Mouse (Mus musculus) megakaryocyte, adult 5-6 weeks (primary cell): ENCODE results near the gene Mthfd2. TPM values are rescaled to one million over a fixed set of nuclear protein-coding genes. Genes with fewer than 3 reads are reported as not detected.
"Not testable (repeated sequence)": the region's sequence is repeated elsewhere in the genome, so short reads cannot be mapped to it uniquely, and the experiment has no call there.

ENCODE experiments used
- ATAC-seq: 2 replicates; pipeline ENCODE4 v1.8.0; 2016; ENCODE audit warnings: mild to moderate bottlenecking, inconsistent platforms; ENCODE audit not compliant: poor library complexity, severe bottlenecking
- total RNA-seq, 2 experiments: library from RNA; stranded (forward) in 1 of 2; stranded (reverse) in 1 of 2; fragments of 153-499, 151-499 nt in 1 of 2; fragments of 221-1000, 200-1000 nt in 1 of 2; gene quantifications; 2 replicates each; pipeline versions ENCODE4 v1.2.3 to v1.2.4; 2015 to 2017

Mthfd2 gene
- total RNA-seq (2015) (33.8 and 35.7 TPM in 2 replicates), total RNA-seq (2017) (37.8 and 39.7 TPM in 2 replicates)

DNA sequence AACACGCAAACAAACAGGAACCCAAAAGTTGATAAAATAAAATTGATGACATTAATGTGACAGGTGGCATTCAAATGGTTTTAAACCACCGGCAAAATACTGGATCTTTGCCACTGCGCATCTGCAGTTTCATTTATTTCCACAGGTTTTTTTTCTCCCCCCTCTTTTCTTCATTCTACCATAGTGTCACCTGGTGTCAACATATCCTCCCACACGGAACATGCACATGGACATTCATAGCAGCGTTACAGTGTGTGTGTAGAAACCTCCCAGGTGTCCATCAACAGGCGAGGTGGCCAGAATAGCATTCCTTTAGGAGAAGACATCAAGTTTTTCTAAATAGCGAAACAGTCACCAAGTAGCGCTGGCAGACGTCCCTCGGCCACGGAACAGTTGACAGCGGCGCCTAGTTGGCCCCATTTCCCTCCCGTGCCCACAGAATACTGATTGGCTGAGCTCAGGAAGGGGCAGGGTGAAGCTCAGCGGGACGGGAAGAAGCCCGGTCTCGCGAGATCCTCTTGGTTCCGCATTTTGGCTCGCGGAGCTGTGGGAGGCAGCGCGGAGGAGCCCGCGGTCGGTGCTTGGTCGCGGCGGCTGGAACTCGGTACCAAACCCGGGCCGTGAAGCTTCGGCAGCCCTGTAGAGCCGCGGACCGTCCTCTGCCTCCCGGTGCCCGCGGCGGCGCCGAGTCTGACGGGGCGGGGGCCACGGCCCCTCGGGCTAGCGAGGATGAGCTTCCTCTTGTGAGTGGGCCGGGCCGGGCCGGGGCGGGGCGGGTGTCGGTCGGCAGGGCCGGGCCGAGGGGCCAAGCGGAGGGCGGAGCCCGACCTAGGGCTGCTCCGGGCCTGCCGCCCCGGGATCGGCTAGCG is at the start of gene Mthfd2, which contains the start of gene Mob1a:
Gene Mthfd2, minus strand, starts transcription at position 384 of the 869 bp plus-strand sequence.
Gene Mob1a, plus strand, starts transcription at position 492 of the 869 bp plus-strand sequence.
- ATAC-seq, result peak; percentile 91

DNA sequence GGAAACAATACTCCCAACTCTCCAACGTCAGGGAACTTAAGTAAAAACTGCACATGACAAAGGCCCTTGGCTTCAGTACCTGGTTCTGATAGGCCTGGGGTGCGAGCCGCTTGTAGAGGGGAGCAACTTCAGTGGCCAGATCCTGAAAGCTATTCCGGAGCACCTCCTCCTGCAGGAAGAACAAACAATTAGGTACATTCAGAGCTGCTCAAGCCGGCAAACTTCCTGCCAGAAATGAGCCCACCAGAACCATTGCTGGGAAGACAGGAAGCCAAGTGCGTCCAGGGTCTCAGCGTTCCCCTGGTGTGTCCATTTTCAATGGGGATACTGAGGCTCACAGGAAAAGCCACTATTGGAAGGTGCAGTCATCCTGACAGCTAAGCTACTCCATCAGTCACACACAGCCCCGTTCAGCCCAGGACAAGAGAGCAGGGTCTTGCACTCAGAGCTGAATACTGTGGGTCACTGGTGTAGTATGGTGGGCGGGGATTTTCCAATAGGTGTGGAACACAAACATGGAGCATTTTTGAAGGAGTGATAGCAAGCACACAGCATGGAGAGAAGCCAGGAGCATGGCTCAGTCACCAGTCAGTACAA is 48.1 kb upstream of the Mthfd2 start:
- no peak for ATAC-seq

DNA sequence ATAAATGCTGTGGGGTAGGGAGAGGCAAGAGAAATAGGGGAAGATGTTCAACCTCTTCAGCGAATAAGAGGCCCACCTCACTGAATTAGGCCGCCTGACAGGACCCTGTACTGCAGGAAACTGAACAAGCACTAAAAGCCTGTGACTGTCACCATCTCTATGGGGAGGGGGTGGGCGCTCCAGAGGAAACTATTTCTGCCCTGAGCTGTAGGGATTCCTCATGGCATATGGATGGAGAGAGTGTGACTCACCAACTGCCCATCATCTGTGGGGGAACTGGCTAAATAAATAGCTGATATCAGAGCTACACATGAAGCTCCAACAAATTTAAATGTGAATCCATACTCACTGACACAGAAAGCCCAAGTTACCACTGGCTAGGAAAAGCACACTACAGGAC is 45.6 kb upstream of the Mthfd2 start:
- no peak for ATAC-seq

DNA sequence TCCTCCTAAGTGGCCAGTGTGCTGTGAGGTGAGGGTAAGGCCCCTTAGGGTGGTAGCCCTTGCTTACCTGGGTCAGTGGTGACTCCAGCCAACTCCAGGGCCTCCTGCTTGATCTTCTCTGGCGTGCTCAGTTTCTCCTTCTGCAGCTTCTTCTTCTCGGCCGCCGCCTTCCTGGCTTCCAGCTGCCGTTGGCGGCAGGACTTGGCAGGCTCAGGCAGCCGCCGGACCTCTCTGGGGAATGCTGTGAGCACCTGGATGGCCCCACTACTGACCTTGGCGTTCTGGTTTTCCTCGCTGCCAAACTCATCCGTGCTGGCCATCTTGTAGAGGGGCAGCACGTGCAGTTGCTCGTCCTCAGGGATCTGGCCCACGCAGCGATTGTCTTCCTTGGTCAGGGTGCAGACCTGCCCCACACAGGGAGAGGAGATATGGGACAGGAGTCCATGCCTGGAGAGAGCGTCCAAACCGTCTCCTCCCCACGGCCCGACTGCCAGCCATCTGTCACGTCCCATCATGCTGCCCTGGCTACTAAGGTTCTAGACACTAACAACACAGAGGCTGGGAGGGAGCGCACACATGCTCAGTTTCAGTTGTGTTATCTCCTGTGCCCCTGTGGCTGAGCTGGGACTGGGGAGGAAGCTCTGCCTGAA is 44.7 kb upstream of the Mthfd2 start:
- ATAC-seq, result no peak

DNA sequence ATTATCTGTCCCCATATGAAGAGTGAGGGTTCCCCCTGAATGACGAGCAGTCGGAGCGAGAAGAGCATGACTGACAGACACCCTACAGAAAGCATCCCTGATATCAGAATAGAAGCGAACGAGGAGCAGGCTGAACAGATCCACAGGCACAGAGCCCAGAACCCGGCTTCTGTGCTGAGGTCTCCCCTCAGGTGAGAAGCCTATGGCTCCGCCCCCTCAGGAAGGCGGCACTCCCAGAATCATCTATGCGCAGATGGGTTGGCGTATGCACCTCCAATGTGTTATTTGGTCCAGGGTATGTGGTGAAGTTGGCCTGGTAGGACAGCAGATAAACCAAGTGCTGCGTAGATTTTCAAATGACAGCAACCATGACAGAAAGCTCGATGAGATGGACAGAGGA is 37.4 kb upstream of the Mthfd2 start:
- ATAC-seq, result no peak

DNA sequence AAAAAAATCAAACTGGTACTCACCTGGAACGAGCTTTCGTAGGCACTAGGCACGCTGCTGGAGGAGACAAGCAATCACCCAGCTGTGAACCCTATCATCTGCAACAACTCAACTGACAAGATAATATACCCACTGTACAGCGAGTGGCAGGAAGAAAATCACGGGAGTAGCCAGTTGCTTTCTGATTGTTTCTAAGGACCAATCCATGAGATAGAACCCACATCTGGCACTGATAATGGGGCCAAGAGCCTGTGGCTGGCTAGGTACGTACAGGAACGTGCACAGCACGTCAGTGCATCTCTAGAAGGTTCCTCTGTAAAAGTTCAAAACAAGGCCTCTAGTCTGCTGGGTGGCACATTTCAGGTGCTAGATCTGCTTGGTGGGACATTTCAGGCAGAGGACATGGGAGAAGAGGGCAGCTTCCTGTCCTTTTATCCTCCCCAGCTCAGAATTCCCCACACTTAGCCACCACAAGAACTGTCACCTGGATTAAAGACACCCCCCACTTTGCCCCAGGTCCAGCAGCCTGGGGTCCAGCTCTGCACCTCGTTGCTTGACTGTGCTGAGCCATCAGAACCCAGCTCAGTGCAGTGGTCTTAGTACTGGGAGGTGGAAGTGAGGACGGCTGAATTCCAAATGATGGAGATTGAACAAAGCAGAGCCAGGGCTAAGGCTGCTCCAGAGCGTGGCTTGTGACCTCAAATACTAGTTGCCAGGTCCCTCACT is 36.0 kb upstream of the Mthfd2 start:
- no peak for ATAC-seq

DNA sequence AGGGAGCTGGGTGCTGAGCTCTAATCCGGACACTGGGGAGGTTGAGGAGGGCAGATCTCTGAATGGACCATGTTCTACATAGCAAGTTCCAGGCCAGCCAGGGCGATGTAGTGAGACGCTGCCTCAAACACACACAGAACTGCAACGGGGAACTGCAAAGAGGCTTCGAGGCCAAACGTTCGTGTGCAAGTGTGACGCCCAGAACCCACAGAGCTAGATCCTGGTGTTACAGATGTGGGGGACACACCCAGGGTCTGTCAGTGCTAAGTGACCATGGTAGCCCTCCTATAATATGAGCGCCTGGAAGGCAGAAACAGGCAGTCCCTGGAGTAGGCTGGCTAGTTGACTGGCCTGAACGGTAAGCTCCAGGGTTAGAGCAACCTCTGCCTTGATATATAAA is 31.7 kb upstream of the Mthfd2 start:
- ATAC-seq, result no peak

DNA sequence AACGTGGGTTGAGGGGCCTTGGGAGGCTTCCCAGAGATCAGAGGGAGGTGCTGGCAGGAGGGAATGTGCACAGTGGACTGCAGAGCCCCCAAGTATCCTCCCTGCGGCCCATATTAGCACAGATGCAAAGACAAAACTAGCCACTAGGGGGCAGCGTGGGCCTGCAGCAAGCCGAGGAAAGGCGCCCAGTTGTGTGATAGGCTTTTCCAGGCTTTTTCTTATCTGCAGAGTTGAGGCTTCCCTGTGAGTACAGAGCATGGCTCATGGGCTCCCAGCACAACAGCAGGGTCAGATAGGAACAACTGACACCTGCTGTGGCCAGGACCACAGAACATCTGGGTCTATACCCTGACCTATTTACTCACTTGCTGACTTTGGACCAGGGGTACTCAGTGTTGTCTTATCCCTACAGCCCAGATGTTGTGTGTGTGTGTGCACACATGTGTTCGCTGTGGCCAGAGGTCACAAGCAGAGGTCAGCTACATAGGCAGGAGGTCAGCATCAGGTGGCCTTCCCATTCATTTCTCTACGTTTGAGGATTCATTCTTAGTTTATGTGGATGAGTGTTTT is 30.9 kb upstream of the Mthfd2 start:
- peak; percentile 87 for ATAC-seq

DNA sequence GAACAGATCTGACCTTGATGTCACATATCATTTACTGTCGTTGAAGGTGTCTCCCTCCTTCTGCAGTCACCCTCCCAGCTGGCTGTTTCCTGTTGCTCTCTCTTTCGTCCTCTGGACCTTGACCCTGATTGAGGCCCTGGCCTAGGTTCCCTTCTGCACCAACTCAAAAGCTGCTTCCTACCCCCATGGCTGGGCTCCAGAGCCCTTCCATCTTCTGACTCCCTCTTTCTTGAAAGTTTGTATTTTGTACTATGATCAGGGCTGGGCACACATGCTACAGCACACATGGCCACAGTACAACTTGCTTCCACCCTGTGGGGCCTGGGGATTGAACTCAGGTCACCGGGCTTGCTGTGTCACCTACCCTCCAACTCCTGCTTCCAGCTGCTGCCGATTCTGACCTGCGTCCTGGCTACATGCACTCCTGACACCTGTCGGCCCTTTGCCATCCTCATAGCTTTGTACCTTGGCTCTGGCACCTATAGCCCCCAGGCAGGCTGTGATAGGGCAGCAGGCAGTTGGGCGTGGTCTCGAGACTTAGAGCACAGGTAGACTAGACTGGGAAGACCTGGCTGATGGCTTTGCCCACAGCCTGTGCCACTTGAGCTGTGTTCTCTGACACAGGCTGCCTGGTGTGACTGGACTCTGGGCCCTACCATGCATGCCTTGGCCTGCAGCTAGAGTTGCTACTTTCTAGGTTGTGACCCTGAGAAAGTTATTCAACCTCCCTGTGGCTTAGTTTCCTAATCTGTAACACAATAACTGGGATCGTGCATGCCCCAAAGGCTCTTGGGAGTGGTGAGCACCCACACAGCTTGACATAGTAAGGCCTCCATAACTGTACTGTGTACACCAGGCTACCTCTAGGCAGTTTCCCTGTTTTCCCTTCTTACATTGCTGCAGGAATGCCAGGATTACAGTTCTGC is 29.4 kb upstream of the Mthfd2 start:
- ATAC-seq, result no peak

DNA sequence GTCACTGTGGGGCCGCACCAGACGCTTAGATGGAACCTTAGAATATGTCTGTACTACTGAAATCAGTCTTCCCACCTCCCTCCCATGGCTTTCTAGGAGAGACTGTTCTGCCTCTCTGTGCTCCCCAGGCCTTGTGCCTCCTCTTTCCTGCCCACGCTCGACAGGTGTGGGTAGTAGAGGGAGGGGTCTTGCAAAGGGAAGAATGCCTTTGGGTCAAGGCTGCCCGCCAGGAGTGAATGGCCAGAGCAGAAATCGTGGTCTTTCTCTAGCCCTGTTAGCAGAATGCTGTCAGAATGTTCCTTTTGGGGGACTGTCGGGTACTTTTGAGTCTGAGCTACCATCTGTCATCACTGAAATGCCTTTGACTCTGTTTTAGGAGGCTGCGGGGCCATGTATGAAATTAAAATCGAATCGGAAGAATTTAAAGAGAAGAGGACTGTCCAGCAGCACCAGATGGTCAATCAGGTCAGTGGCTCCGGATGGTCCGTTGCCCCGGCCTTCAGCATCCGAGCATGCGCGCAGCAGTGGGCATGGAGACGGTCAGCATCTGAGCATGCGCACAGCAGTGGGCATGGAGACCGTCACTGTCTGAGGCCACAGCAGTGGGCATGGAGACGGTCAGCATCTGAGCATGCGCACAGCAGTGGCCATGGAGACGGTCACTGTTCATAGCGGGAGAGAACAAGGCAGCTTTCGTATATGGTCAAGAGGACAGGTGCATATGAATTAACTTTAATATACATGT is 27.1 kb upstream of the Mthfd2 start:
- no peak for ATAC-seq

DNA sequence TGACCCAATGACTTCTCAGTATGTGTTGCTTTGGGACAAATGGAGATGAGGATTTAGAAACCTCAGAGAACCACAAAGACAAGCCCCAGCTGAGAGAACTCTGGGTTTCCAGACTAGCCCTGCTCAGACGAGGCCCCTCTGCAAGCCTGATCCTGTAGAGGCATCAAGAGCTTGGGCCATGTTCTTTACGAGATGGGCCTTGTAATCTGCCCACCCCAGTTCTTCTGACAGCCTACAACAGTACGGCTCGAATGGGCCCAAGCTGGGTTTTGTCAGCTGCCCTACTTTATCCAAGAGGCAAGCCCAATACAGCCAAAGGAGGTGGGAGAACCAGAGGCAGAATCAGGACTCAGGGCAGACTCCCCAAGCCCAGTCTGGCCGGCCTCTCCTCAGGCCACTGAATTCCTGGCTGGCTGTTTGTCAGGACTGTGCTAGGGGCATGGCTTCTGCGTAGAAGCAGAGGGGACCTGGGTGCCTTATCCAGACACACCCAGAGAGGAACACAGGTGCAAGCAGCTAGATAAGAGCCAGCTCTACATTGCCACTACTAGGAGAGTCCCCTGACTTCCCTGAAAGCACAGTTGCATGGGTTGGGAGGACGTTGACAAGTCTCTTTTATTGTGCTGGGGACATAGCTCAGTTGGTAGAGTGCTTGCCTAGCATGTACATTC is 25.9 kb upstream of the Mthfd2 start:
- ATAC-seq, result no peak

DNA sequence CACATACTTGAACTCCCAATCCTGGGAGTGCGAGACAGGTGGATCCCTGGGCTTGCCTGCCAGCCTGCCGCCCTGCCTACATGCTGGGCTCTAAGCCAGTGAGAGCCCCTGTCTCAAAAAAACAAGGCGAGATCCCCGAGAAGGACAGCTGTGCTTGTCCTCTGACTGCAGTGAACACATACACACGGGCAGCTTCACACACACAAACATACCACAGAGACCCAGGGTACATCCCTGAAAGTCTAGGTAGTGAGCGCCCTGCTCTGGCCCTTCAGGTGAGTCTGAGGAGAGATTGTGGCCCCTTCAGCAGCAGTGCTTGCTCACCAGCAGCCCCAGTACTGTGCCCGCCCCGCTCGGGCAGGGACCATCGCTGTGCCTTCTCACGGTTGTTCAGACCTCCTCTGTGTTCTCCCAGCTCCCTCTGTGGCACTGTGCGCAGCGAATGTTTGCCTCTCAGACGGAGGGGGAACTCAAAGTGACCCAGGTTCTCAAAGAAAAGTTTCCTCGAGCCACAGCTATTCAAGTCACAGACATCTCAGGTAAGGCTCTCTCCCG is 25.2 kb upstream of the Mthfd2 start:
- ATAC-seq, result no peak

DNA sequence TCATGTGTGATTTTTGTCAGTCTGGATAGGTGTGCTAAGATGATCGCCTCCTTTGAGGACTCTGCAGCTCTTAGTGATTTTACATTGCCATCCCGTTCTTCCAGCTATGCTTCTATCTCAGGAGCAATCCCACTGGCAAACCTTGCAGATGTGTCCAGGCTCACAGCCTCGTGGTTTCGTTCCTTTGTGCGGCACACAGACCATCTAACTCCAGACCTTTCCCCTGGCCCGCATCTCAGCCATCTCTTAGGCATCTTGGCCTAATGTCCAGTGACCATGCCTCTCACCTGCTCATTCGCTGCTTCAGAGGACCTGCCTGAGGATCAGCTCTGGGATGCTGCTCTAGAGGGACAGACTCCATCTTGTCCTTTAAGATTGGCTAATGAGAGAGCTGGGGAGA is 24.5 kb upstream of the Mthfd2 start:
- no peak for ATAC-seq

DNA sequence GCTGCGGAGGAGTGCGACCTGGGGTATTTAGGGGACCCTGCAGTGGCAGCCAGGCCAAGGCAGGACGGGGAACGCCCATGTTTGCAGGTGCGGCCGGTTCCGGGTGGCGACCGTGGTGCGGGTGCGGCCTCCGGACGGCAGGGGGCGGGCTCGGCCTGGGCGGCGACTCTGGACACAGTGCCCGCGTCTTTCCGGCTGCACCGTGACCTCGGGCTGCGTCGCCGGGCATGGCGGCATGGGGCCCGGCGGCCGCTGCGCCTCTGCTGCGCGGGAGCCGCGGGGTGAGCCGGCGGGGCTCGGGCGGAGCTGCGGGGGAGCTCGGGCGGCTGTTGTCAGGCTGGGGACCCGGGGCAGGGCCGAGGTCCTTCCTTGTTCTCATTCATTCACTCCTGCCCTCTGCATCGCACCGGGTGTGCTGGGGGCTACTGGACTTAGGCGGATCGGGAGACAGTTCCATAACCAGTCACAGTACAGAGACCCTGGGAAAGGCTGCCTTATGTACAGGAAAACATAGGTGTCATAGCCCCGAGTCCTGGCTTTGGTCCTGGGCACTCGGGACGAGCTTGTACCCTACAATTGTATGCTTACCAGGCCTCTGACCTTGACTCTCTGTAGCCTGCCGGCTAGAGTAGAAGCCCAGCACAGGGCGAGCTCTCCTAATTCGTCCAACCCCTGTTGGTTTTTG is 23.7 kb upstream of the Mthfd2 start:
- peak; percentile 99 for ATAC-seq

DNA sequence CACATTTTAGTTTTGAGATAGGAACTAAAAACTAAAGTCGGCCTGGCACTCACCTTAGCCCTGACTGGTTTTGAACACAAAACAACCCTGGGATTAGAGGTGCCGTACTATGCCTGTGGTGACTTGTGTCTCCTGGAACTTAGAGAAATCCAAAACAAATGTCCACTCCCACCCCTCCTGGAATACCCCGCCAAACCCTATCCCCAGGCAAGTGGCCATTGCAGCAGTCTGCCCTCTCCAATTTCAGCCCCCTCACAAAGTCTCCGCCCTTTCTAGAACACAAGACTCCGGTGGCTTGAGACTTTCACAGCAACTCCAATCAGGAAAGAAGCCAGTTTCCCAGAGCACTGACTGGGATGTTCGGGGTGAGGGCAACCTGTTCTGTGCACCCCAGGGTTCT is 23.2 kb upstream of the Mthfd2 start, which contains the start of gene Bola3:
Gene Bola3, plus strand, starts transcription at position 275 of the 400 bp plus-strand sequence.
- peak; percentile 16 for ATAC-seq

DNA sequence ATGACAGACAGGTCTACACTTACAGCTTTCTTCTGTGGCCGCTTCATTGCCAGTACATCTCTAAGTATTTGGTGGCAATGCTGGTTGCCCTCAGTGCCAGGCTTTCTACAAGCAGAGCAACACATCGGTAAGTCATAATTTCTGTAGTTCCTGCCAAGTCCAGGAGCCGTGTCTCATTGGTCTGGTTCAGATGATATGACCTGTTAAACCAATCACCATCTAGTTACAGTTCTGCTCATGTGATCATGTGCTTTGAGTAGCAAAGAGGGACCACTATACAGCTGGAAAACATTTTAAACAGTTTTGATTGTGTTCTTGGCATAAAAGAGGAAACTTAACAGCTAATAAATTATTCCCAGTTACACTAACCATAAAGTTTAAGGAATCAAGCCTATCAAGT is 22.2 kb upstream of the Mthfd2 start:
- no peak for ATAC-seq

DNA sequence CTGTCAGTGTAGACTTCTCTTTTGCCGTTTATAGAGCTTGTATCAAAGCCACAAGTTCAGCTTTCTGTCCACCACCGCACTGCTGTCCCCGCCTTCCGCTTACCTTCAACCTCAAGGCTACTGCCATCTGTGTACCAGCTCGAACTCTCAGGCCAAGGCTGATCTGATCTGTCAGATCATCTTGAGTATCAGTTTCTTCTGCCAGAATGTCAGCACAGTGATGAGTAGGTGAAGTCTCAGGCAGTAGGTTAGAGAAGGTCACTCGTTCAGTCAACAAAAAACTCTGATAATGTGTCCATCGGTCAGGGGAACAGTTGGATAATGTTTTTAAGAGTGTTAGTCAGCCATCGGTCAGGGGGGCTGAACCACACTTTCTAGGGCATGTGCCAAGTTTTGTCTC is 19.6 kb upstream of the Mthfd2 start:
- ATAC-seq, result not testable (repeated sequence)
